Mouse (Mus musculus) kidney, embryonic 16.5 days (tissue): ENCODE measurements at regions not wholly inside any gene's neighbourhood (a gene's known extent, or its start where the extent isn't known, plus 50 kb on each side); places are given as distances from the start of the nearest gene placed in this dataset.

ENCODE experiments used
- ATAC-seq: fragments of 200-750 bp; cut with Nextera tagmentation; 2 replicates; pipeline ENCODE4 v1.8.0; 2017; ENCODE audit warnings: moderate TSS enrichment; ENCODE audit not compliant: low FRiP score, low TSS enrichment
- H3K27ac ChIP-seq: fragments of 300-500 bp; sonication (generic); 2 replicates; pipeline ENCODE4 v1.5.1; 2014; ENCODE audit warnings: low read length
- H3K27me3 ChIP-seq: fragments of 300-500 bp; sonication (generic); 2 replicates; pipeline ENCODE4 v1.6.1; 2014; ENCODE audit warnings: low read length, control low read depth, mixed read lengths; ENCODE audit not compliant: insufficient read depth
- H3K36me3 ChIP-seq: fragments of 300-500 bp; sonication (generic); 2 replicates; pipeline ENCODE4 v1.6.1; 2014; ENCODE audit warnings: low read length, control low read depth, mixed read lengths; ENCODE audit not compliant: insufficient read depth
- H3K4me1 ChIP-seq: fragments of 300-500 bp; sonication (generic); 2 replicates; pipeline ENCODE4 v1.6.1; 2014; ENCODE audit warnings: low read length, control low read depth, mixed read lengths; ENCODE audit not compliant: insufficient read depth
- H3K4me2 ChIP-seq: fragments of 300-500 bp; sonication (generic); replicated peaks from 2 replicates; pipeline ENCODE4 v1.6.1; 2014; ENCODE audit warnings: low read depth, low read length
- H3K4me3 ChIP-seq: fragments of 300-500 bp; sonication (generic); 2 replicates; pipeline ENCODE4 v1.5.1; 2014; ENCODE audit warnings: mild to moderate bottlenecking, low read length
- H3K9ac ChIP-seq: fragments of 300-500 bp; sonication (generic); replicated peaks from 2 replicates; pipeline ENCODE4 v1.6.1; 2014; ENCODE audit warnings: low read length
- H3K9me3 ChIP-seq: fragments of 300-500 bp; sonication (generic); 2 replicates; pipeline ENCODE4 v1.6.1; 2016; ENCODE audit warnings: low read length, control low read depth
- WGBS: fragments of 180-500 bp; shearing (Covaris S2); extraction: QIAGEN DNeasy Blood & Tissue Kit; methylation state at CpG from one replicate; pipeline ENCODE4 v1.1.7; 2014; 5-methylcytosine and 5-hydroxymethylcytosine counted together

DNA sequence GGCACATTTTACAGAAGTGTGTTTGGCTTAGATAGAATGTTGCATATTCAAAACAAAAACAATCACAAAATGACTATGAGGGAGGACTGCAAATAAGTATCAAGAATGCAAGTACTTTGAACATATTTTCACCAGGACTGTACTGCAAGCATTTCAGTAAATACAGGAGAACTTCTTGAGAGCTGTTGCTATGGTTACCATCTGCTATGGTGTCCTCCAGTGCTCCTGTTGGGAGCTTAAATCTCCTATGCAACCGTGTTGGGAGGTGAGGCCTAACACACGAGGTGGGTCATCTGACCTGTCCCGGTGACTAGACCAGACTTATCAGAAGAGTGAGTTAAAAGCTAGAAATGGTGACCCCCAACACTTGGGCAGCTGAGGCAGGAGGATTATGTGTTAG lies 253.9 kb downstream of the 1500009L16Rik start:
- WGBS = 51% methylated on average over 3 of the region's 3 CpGs

DNA sequence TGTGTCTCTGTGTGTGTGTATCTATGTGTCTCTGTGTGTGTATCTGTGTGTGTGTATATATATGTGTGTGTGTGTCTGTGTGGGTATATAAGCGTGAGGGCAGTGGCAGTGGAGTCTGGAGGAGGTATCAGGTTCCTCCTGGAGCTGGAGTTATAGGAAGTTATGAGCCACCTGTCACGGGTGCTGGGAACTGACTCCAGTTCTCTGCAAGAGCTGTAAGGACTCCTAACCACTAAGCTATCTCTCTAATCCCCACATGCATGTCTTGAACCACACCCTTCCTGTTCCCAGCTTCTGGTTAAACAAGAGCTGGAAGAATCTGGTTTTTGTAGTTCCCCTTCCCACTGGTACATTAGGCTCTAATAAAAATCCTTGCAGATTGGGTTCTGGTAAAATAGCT lies 257.3 kb downstream of the 1500009L16Rik start:
- Histone ChIP-seq H3K36me3 (no peaks in the 10 kb centered on the region), H3K27ac (no peak overlapping the region), H3K9me3 (no peaks in the 10 kb centered on the region), H3K27me3 (no peaks in the 10 kb centered on the region), H3K4me2 (no peak overlapping the region), H3K4me3 (no peak overlapping the region), H3K4me1 (no peaks in the 10 kb centered on the region), H3K9ac (no peak overlapping the region)
- no peak for ATAC-seq
- WGBS = 52% methylated on average over 2 of the region's 2 CpGs

More for the DNA sequence above, 253.9 kb downstream of the 1500009L16Rik start:
- Histone ChIP-seq H3K4me1 (no peaks in the 10 kb centered on the region), H3K27me3 (no peaks in the 10 kb centered on the region), H3K36me3 (no peaks in the 10 kb centered on the region), H3K4me2 (no peak overlapping the region), H3K9ac (no peak overlapping the region), H3K27ac (no peak overlapping the region), H3K9me3 (no peaks in the 10 kb centered on the region), H3K4me3 (no peak overlapping the region)
- ATAC-seq = no peak

DNA sequence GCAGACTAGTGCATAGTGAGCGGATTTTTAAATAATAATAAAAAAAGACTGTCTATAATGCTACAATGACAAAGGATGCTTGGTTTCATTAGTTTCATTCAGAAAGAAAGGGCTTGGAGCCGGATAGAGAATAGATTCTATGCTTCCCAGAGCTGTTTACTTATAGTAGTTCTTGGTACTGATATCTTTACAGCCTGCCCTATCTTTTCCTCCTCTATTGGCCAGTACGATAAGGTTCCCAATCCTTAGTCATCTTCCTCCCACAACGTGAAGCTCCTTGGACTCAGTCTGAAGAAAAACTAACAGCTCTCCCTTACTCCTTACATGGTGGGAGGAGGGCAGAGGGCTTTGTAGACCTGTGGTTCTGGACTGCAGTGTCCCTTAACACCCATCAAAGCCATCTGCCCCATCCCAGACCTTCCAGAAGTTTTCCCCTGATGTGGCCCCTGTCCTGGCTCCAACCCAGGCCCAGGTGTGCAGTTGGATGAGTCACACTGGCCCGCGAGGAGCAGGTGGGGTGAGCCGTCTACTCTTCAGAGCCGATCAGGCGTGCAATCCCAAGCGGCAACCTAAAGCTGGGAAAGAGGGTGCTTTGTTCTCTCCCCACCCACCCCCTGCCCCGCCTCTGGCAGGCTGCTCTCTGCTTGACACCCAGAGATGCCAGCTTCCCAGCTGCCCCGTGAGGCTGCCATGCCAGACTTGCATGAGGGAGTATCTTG lies 262.2 kb downstream of the 1500009L16Rik start:
- no peak overlapping the region for H3K4me3 ChIP-seq
- 61% methylated on average over 12 of the region's 12 CpGs for WGBS
- no peaks in the 10 kb centered on the region for H3K27me3 ChIP-seq
- H3K9me3 ChIP-seq = no peaks in the 10 kb centered on the region
- no peaks in the 10 kb centered on the region for H3K4me1 ChIP-seq
- H3K27ac ChIP-seq = no peak overlapping the region
- no peak overlapping the region for H3K4me2 ChIP-seq
- no peaks in the 10 kb centered on the region for H3K36me3 ChIP-seq
- ATAC-seq = 0 out of 2 replicates have a peak, but pooled peaks have one; percentile 59
- no peak overlapping the region for H3K9ac ChIP-seq

DNA sequence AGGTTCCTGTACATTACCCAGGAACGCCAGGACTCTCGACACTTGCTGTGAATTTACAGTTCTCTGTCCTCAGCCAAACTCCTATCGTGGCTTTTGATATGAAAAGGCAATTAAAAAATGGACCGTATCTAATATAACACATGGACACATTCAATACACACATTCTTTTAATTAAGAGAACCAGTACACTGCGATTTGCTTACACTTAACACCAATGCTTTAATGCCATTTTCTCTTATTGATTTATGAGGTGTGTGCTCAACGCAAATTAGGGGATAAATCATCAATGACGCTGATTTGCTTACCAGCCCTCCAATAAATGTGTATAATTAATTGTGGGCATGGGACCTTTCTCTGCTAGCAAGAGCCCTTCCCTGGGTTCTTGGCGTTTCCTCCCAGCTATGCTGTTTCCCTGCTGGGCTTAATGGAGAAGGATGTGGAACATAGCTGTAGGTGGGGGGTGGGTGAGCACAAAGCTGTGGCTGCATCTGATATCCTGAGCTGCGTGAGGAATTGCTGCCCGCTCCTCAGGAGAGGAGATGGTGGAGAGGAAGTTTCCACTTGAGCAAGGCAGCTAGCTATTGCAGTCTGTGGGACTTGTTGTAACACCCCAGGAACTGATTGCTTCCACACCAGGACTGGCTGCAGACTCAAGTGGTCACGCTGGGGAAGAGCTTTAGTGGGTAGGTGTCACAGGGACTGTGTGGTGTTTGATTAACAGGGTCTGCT lies 270.1 kb downstream of the 1500009L16Rik start:
- Histone ChIP-seq H3K4me3 (no peak overlapping the region), H3K36me3 (no peaks in the 10 kb centered on the region), H3K4me1 (peaks cover 14% of the 10 kb centered on the region), H3K27me3 (no peaks in the 10 kb centered on the region), H3K9ac (0 out of 2 replicates have a peak overlapping the region, but pooled peaks have one; percentile 11), H3K4me2 (no peak overlapping the region), H3K27ac (no peak overlapping the region), H3K9me3 (no peaks in the 10 kb centered on the region)
- 0 out of 2 replicates have a peak, but pooled peaks have one; percentile 19 for ATAC-seq
- 48% methylated on average over 11 of the region's 11 CpGs for WGBS

DNA sequence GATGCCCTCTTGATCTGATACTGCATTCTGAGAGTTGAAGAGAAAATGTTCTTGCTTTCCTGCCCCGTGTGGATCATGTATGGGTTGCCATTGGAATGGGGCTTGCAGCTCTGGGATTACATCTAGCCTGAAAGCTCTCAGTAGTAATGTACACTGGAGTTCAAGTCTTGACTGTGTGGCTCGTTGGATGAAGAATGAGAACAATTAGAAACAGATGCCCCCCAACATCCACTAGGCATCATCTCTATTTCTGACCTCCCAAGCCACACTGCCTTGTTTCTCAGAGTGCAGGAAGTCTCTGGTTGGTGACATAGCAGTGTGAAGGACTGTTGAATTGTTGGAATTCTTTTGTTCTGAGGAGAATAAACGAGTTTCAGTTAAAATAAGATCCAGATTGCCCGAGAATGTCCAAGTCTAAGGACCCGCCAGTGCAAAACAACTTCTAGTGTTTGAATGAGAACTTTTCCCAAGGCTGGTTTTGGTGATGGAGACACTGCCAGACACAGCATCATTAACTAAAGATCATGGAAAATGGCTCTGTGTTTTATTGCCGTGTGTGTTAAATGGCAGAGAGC lies 272.4 kb downstream of the 1500009L16Rik start:
- no peaks in the 10 kb centered on the region for H3K27me3 ChIP-seq
- no peak overlapping the region for H3K4me3 ChIP-seq
- no peak for ATAC-seq
- 58% methylated on average over 6 of the region's 6 CpGs for WGBS
- H3K27ac ChIP-seq = peak overlapping the region; percentile 44; the same call in 1 of the 2 replicates
- H3K9ac ChIP-seq = no peak overlapping the region
- no peak overlapping the region for H3K4me2 ChIP-seq
- no peaks in the 10 kb centered on the region for H3K36me3 ChIP-seq
- H3K4me1 ChIP-seq = peaks cover 14% of the 10 kb centered on the region
- H3K9me3 ChIP-seq = no peaks in the 10 kb centered on the region

DNA sequence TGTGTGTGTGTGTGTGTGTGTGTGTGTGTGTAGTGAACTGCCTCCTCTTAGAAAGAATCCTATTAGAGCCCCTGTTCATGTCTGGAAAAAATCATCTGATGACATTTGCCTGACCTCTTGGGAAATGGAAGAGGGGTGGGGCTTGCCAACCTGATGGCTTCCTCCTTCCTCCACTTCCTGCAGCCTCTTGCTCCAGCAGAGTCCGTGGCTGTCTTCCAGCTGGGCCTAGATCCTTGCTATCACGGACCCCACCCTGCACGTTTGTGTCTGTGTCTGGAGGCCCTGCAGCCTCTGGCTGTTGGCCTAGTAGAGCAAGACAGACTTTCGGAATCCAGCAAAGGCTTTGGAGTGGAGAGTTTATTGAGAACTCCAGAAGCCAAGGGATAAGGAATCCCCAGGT lies 273.2 kb downstream of the 1500009L16Rik start:
- WGBS = 52% methylated on average over 4 of the region's 4 CpGs
- no peaks in the 10 kb centered on the region for H3K9me3 ChIP-seq
- H3K27ac ChIP-seq = peak overlapping the region; percentile 44; the same call in 1 of the 2 replicates
- H3K4me2 ChIP-seq = no peak overlapping the region
- H3K9ac ChIP-seq = no peak overlapping the region
- no peak overlapping the region for H3K4me3 ChIP-seq
- no peaks in the 10 kb centered on the region for H3K36me3 ChIP-seq
- H3K27me3 ChIP-seq = no peaks in the 10 kb centered on the region
- H3K4me1 ChIP-seq = peaks cover 14% of the 10 kb centered on the region
- ATAC-seq = peak; percentile 66

DNA sequence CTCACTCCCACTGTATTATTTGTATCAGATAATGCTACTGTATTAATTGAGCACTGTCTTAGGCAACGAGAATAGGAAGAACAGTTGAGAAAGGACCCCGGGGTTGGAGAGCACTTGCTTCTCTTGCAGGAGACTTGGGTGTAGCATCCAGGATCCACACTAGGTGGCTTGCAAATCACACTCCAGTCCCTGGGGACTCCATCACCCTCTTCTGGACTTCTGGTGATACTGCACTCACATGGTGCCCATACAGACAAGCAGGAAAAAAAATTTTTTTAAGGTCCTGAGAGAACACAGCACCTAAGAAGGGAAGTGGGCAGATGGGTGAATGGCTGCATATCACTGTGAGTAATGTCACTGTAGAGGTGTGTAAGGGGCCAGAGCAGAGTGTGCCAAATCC lies 273.8 kb downstream of the 1500009L16Rik start:
- ATAC-seq = no peak
- 85% methylated on average over 2 of the region's 2 CpGs for WGBS
- H3K36me3 ChIP-seq = no peaks in the 10 kb centered on the region
- H3K27me3 ChIP-seq = no peaks in the 10 kb centered on the region
- H3K9ac ChIP-seq = no peak overlapping the region
- H3K4me3 ChIP-seq = no peak overlapping the region
- no peak overlapping the region for H3K4me2 ChIP-seq
- peak overlapping the region; percentile 44; the same call in 1 of the 2 replicates for H3K27ac ChIP-seq
- peaks cover 14% of the 10 kb centered on the region for H3K4me1 ChIP-seq
- no peaks in the 10 kb centered on the region for H3K9me3 ChIP-seq

DNA sequence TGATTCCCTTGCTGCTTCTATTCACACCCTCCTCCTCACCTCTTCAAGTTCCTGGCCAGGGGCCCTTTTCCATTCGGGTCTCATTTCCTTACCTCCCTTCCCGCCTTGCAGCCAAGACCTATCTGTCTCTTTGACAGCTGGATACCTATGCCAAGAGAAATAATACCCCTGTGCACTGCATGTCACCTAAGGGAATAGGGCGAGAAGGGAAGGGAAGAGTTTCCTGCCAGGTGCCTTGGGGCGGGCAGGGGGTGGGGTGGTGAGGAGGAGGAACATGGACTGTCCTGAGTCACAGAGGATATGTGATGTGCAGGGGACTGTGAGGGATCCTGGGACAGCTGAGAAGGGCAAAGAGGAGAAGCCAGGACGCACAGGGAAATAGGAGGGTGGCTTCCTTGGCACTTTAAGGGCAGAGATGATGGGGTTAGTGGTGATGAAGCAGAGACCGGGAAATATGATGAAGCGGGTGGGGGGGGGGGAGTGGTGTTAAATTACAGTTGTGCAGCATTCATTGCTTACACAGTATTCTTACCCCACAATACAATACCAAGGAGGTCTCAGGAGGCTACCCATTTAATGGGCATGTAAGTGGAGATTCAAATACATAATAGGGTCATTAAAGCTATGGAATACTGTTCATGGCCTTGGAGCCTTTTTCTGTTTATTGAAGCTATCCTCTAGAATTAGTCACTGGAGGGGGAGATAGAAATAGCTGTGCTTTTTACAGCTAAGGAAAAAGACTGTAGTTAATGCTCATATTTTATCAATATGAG lies 278.0 kb downstream of the 1500009L16Rik start:
- peak; percentile 58; the same call in 1 of the 2 replicates for ATAC-seq
- H3K9ac ChIP-seq = no peak overlapping the region
- no peaks in the 10 kb centered on the region for H3K27me3 ChIP-seq
- no peaks in the 10 kb centered on the region for H3K9me3 ChIP-seq
- WGBS = 18% methylated on average over 7 of the region's 7 CpGs
- peaks cover 5% of the 10 kb centered on the region; the same call in 1 of the 2 replicates for H3K4me1 ChIP-seq
- no peaks in the 10 kb centered on the region for H3K36me3 ChIP-seq
- no peak overlapping the region for H3K27ac ChIP-seq
- H3K4me2 ChIP-seq = no peak overlapping the region
- no peak overlapping the region for H3K4me3 ChIP-seq

DNA sequence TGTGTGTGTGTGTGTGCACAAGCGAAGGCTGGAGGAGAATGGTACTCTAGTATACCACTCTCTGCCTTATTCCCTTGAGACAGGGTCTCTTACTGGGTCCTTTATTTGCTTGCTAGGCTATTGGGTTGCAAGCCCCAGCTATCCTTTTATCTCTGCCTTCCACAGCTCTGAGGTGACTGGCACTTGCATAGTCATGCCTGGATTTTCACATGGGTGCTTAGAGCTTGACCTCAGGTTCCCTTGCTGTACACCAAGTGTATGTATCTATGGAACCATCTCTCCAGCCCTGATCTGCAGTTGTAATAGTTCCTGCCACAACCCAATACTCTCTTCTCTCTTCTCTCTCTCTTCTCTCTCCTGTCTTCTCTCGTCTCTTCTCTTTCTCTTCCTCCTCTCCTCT lies 280.1 kb downstream of the 1500009L16Rik start:
- Histone ChIP-seq H3K4me3 (no peak overlapping the region), H3K36me3 (no peaks in the 10 kb centered on the region), H3K4me2 (no peak overlapping the region), H3K9ac (no peak overlapping the region), H3K9me3 (no peaks in the 10 kb centered on the region), H3K4me1 (no peaks in the 10 kb centered on the region), H3K27me3 (no peaks in the 10 kb centered on the region), H3K27ac (no peak overlapping the region)
- WGBS = 77% methylated on average over 2 of the region's 2 CpGs
- no peak for ATAC-seq
